Mouse (Mus musculus) mouse embryonic stem cell (cell line): ENCODE results near the gene Wdr46.

Source experiments
- in situ Hi-C, 2 experiments: fragments of 300-500 bp; cut with MboI; formaldehyde crosslinking; loops; 1 replicate in 1 of 2; 3 replicates in 1 of 2; pipeline ENCODE4 v1.14.3; 2019 to 2020; ENCODE audit warnings: low sequenced_read_pairs in 2 of 2, low pct_unique_long_range_greater_than_20kb in 1 of 2, mixed read lengths in 1 of 2; ENCODE audit not compliant: unreplicated experiment in 1 of 2

Wdr46 gene

GRCm38 (mm10) chr17:33924577-33925283, 15.7 kb upstream of the Wdr46 start:
- in situ Hi-C loops, result no loop called here

- in situ Hi-C loops, result no loop called here
These were observed 14.9 kb upstream of the Wdr46 start for GRCm38 (mm10) chr17:33925406-33926116.

- in situ Hi-C loops, result no loop called here
These were observed 14.1 kb upstream of the Wdr46 start for GRCm38 (mm10) chr17:33926207-33926932.

- in situ Hi-C loops, result no loop called here
These were observed 12.1 kb upstream of the Wdr46 start for GRCm38 (mm10) chr17:33928251-33928947.

GRCm38 (mm10) chr17:33929371-33930279, 10.8 kb upstream of the Wdr46 start, which contains the start of gene Rgl2:
Gene Rgl2 (plus strand): TSS chr17:33929543.
- in situ Hi-C loops, result loop anchor here in 1 of 2 experiments (5.0 kb wide), 1 partner anchor 37 kb away; the partner anchor contains the start of gene Kifc1

GRCm38 (mm10) chr17:33930280-33931158, 9.9 kb upstream of the Wdr46 start:
- in situ Hi-C loops, result loop anchor here in 1 of 2 experiments (5.0 kb wide), 1 partner anchor 38 kb away; the partner anchor contains the start of gene Kifc1

GRCm38 (mm10) chr17:33931159-33931866, 9.1 kb upstream of the Wdr46 start:
- in situ Hi-C loops, result loop anchor here in 1 of 2 experiments (5.0 kb wide), 1 partner anchor 39 kb away; the partner anchor contains the start of gene Kifc1

- in situ Hi-C loops, result loop anchor here in 1 of 2 experiments (5.0 kb wide), 1 partner anchor 40 kb away; the partner anchor contains the start of gene Kifc1
These were observed 8.5 kb upstream of the Wdr46 start for GRCm38 (mm10) chr17:33931947-33932346.

- in situ Hi-C loops, result loop anchor here in 1 of 2 experiments (5.0 kb wide), 1 partner anchor 40 kb away; the partner anchor contains the start of gene Kifc1
These were observed 8.0 kb upstream of the Wdr46 start for GRCm38 (mm10) chr17:33932448-33932847.

- in situ Hi-C loops, result loop anchor here in 1 of 2 experiments (5.0 kb wide), 1 partner anchor 41 kb away; the partner anchor contains the start of gene Kifc1
These were observed 7.5 kb upstream of the Wdr46 start for GRCm38 (mm10) chr17:33932970-33933369.

GRCm38 (mm10) chr17:33935422-33936055, 4.9 kb upstream of the Wdr46 start:
- in situ Hi-C loops, result no loop called here

- in situ Hi-C loops, result no loop called here
These were observed 3.5 kb upstream of the Wdr46 start for GRCm38 (mm10) chr17:33936993-33937392.

- in situ Hi-C loops, result no loop called here
These were observed 1.7 kb upstream of the Wdr46 start for GRCm38 (mm10) chr17:33938783-33939182.

- in situ Hi-C loops, result no loop called here
These were observed 521 bp downstream of the Wdr46 start for GRCm38 (mm10) chr17:33940981-33941380.

GRCm38 (mm10) chr17:33941381-33941780, 921 bp downstream of the Wdr46 start:
- in situ Hi-C loops, result no loop called here
